Mouse (Mus musculus): Measurements from ENCODE around the gene Pik3r4. TPM values are rescaled to one million over a fixed set of nuclear protein-coding genes. Genes with fewer than 3 reads are reported as not detected.

The Pik3r4 gene
- polyA plus RNA-seq, 1 experiment from 2014 or later = 18.0 TPM

- H3K36me3 ChIP-seq (ENCODE audit: poor library complexity, severe bottlenecking) = peaks cover 72% of the 10 kb centered on the region
- WGBS = 93% methylated on average over 4 of the region's 4 CpGs
- H3K9me3 ChIP-seq (replicated peaks) = no peaks in the 10 kb centered on the region
- no peaks in the 10 kb centered on the region for H3K27me3 ChIP-seq
- no peak overlapping the region for H3K9ac ChIP-seq
- H3K4me1 ChIP-seq = no peaks in the 10 kb centered on the region
- H3K27ac ChIP-seq = no peak overlapping the region
- no peak overlapping the region for H3K4me2 ChIP-seq
- no peak for ATAC-seq
- no peak overlapping the region for H3K4me3 ChIP-seq
Observed at GRCm38 (mm10) chr9:105670916-105671315, 28.1 kb downstream of the Pik3r4 start.

DNA sequence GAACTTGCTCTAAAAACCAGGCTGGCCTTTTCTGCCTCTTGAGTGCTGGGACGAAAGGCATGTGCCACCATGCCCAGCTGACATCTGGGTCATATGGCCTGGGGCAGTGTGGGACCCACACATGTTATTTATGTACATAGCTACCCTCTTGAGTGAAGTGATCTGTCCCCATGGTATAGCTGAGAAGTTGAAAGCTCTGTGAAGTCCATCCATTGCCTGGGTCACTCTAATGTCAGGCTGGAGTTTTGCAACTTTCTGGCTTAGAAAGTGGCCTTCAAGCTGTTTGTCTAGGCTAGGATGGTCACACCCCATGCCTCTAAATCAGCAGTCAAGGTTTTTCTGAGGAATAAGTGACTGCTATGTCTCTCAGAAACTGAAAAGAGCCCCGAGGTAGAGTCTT is 29.3 kb downstream of the Pik3r4 start:
- 96% methylated on average over 2 of the region's 2 CpGs for WGBS
- ATAC-seq = no peak
- Histone ChIP-seq H3K9me3 (replicated peaks) (no peaks in the 10 kb centered on the region), H3K36me3 (ENCODE audit: poor library complexity, severe bottlenecking) (peaks cover 77% of the 10 kb centered on the region), H3K27me3 (no peaks in the 10 kb centered on the region), H3K4me2 (no peak overlapping the region), H3K27ac (no peak overlapping the region), H3K4me1 (no peaks in the 10 kb centered on the region), H3K9ac (no peak overlapping the region), H3K4me3 (no peak overlapping the region)

DNA sequence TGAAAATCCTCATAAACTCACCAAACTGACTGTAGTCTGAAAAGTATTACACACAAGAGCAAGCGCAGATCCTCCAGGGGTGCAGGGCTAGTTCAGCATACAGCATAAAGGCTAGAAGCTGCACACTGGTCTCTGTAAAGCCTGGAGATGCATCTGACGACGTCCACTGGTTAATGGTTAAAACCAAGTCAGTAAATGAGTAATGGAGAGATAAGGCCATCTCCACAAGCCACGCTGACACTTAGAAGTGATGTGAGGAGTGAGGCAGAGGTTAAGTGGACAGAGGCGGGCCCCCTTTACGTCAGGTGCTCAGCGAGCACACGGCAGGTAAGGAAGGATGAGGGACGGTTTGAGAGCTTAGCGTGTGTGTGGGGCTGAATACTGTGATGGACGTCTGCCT is 33.2 kb downstream of the Pik3r4 start:
- peaks cover 4% of the 10 kb centered on the region; the same call in 1 of the 2 replicates for H3K4me1 ChIP-seq
- H3K27ac ChIP-seq = no peak overlapping the region
- no peaks in the 10 kb centered on the region for H3K27me3 ChIP-seq
- H3K9me3 ChIP-seq (replicated peaks) = no peaks in the 10 kb centered on the region
- no peak overlapping the region for H3K9ac ChIP-seq
- peaks cover 58% of the 10 kb centered on the region for H3K36me3 ChIP-seq (ENCODE audit: poor library complexity, severe bottlenecking)
- no peak for ATAC-seq
- no peak overlapping the region for H3K4me2 ChIP-seq
- 93% methylated on average over 11 of the region's 11 CpGs for WGBS
- H3K4me3 ChIP-seq = no peak overlapping the region

- Histone ChIP-seq H3K9me3 (replicated peaks) (no peaks in the 10 kb centered on the region), H3K4me1 (peaks cover 7% of the 10 kb centered on the region; the same call in 1 of the 2 replicates), H3K4me2 (no peak overlapping the region), H3K27me3 (no peaks in the 10 kb centered on the region), H3K9ac (no peak overlapping the region), H3K27ac (peak overlapping the region; percentile 70), H3K36me3 (ENCODE audit: poor library complexity, severe bottlenecking) (peaks cover 59% of the 10 kb centered on the region), H3K4me3 (no peak overlapping the region)
- ATAC-seq = peak; percentile 94
- 55% methylated on average over 7 of the region's 7 CpGs for WGBS
Observed at GRCm38 (mm10) chr9:105681386-105681785, 38.6 kb downstream of the Pik3r4 start.

DNA sequence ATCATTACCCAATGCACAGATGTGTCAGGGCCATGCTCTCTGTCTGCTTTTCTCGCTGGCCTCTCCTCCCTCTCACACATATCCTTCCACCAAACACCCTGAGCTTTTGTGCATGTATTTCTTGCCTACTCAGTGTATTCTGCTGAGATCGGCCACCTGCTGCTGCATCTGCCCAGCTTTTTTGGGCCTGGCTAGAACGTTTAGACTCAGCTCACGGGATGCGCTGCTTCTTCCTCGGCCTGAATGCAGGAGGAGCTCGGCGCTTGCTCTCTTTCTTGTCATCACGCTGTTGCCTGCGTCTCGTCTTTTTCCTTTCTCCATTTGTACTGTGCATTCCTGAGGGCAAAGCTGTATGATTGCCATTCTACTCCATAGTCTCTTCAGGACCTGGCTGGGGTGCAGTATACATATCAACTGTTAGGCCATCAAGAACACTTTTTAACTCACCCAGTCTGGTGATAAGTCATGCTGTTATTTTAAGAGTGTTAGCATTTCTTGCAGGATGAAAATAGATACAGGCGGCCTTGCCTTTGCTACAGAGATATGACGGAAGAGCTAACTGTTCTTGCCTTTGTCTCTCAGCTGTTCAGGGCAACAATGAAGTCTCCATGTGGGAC is 41.9 kb downstream of the Pik3r4 start:
- Histone ChIP-seq H3K27me3 (no peaks in the 10 kb centered on the region), H3K4me3 (no peak overlapping the region), H3K4me1 (peaks cover 9% of the 10 kb centered on the region; the same call in 1 of the 2 replicates), H3K27ac (no peak overlapping the region), H3K9ac (no peak overlapping the region), H3K9me3 (replicated peaks) (no peaks in the 10 kb centered on the region), H3K4me2 (no peak overlapping the region), H3K36me3 (ENCODE audit: poor library complexity, severe bottlenecking) (peaks cover 64% of the 10 kb centered on the region)
- 90% methylated on average over 13 of the region's 13 CpGs for WGBS
- no peak for ATAC-seq

- no peaks in the 10 kb centered on the region for H3K27me3 ChIP-seq
- H3K4me3 ChIP-seq = no peak overlapping the region
- no peak overlapping the region for H3K27ac ChIP-seq
- no peak overlapping the region for H3K4me2 ChIP-seq
- H3K9me3 ChIP-seq (replicated peaks) = no peaks in the 10 kb centered on the region
- no peak for ATAC-seq
- 3% methylated on average over 7 of the region's 7 CpGs for WGBS
- 0 out of 2 replicates have a peak, but pooled peaks cover 2% of the 10 kb centered on the region for H3K4me1 ChIP-seq
- H3K36me3 ChIP-seq (ENCODE audit: poor library complexity, severe bottlenecking) = peaks cover 42% of the 10 kb centered on the region
- no peak overlapping the region for H3K9ac ChIP-seq
Observed at GRCm38 (mm10) chr9:105689485-105689884, 46.7 kb downstream of the Pik3r4 start.

DNA sequence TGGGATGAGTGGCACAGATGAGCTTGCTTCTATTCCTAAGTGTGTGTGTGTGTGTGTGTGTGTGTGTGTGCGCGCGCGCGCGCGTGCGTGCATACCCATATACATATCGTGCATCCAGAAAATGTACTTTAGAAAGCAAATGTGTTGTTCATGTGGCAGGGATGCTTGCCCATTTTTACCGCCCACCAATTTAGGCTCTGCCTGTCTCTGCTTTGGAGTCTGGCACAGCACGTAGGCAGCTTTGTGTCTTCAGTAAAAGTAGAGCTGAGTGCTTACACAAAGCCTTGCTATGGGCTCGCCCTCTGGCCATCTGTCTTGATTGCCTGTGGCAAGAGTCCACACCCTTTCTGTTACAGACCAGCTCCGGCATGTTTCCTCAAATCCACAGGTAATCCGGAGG is 49.7 kb downstream of the Pik3r4 start:
- ATAC-seq = no peak
- H3K27ac ChIP-seq = no peak overlapping the region
- 90% methylated on average over 14 of the region's 14 CpGs for whole genome bisulfite sequencing
- no peaks in the 10 kb centered on the region for H3K9me3 ChIP-seq (replicated peaks)
- no peak overlapping the region for H3K4me3 ChIP-seq
- no peaks in the 10 kb centered on the region for H3K27me3 ChIP-seq
- peaks cover 17% of the 10 kb centered on the region for H3K36me3 ChIP-seq (ENCODE audit: poor library complexity, severe bottlenecking)
- H3K4me1 ChIP-seq = 0 out of 2 replicates have a peak, but pooled peaks cover 2% of the 10 kb centered on the region
- no peak overlapping the region for H3K9ac ChIP-seq
- H3K4me2 ChIP-seq = no peak overlapping the region

- H3K4me1 ChIP-seq = 0 out of 2 replicates have a peak, but pooled peaks cover 2% of the 10 kb centered on the region
- no peak overlapping the region for H3K9ac ChIP-seq
- H3K36me3 ChIP-seq (ENCODE audit: poor library complexity, severe bottlenecking) = peaks cover 12% of the 10 kb centered on the region
- no peak overlapping the region for H3K4me2 ChIP-seq
- no peaks in the 10 kb centered on the region for H3K9me3 ChIP-seq (replicated peaks)
- ATAC-seq = no peak
- no peaks in the 10 kb centered on the region for H3K27me3 ChIP-seq
- H3K27ac ChIP-seq = no peak overlapping the region; the same call in 1 of the 2 replicates
- H3K4me3 ChIP-seq = no peak overlapping the region
- 81% methylated on average over 9 of the region's 9 CpGs for WGBS
Observed at GRCm38 (mm10) chr9:105693056-105693455, 50.3 kb downstream of the Pik3r4 start.

- Histone ChIP-seq H3K4me3 (no peak overlapping the region), H3K4me2 (no peak overlapping the region), H3K27ac (no peak overlapping the region; the same call in 1 of the 2 replicates), H3K27me3 (no peaks in the 10 kb centered on the region), H3K4me1 (0 out of 2 replicates have a peak, but pooled peaks cover 2% of the 10 kb centered on the region), H3K9me3 (replicated peaks) (no peaks in the 10 kb centered on the region), H3K9ac (no peak overlapping the region), H3K36me3 (ENCODE audit: poor library complexity, severe bottlenecking) (peaks cover 5% of the 10 kb centered on the region)
- WGBS = 4% methylated on average over 5 of the region's 5 CpGs
- peak; percentile 53; the same call in 1 of the 2 replicates for ATAC-seq
Observed at GRCm38 (mm10) chr9:105693854-105694253, 51.1 kb downstream of the Pik3r4 start.

- no peak overlapping the region for H3K4me3 ChIP-seq
- no peaks in the 10 kb centered on the region for H3K27me3 ChIP-seq
- no peak overlapping the region for H3K27ac ChIP-seq
- no peaks in the 10 kb centered on the region for H3K36me3 ChIP-seq (ENCODE audit: poor library complexity, severe bottlenecking)
- WGBS = 82% methylated on average over 7 of the region's 7 CpGs
- no peaks in the 10 kb centered on the region for H3K9me3 ChIP-seq (replicated peaks)
- no peak overlapping the region for H3K4me2 ChIP-seq
- H3K4me1 ChIP-seq = no peaks in the 10 kb centered on the region
- no peak overlapping the region for H3K9ac ChIP-seq
- ATAC-seq = no peak
Observed at GRCm38 (mm10) chr9:105696818-105697564, 54.2 kb downstream of the Pik3r4 start.

GRCm38 (mm10) chr9:105697764-105698396 is 55.1 kb downstream of the Pik3r4 start:
- H3K4me2 ChIP-seq = no peak overlapping the region
- no peak overlapping the region for H3K4me3 ChIP-seq
- no peaks in the 10 kb centered on the region for H3K27me3 ChIP-seq
- H3K9me3 ChIP-seq (replicated peaks) = no peaks in the 10 kb centered on the region
- no peak overlapping the region for H3K27ac ChIP-seq
- H3K36me3 ChIP-seq (ENCODE audit: poor library complexity, severe bottlenecking) = no peaks in the 10 kb centered on the region
- 81% methylated on average over 9 of the region's 9 CpGs for WGBS
- H3K9ac ChIP-seq = no peak overlapping the region
- H3K4me1 ChIP-seq = no peaks in the 10 kb centered on the region
- ATAC-seq = no peak

DNA sequence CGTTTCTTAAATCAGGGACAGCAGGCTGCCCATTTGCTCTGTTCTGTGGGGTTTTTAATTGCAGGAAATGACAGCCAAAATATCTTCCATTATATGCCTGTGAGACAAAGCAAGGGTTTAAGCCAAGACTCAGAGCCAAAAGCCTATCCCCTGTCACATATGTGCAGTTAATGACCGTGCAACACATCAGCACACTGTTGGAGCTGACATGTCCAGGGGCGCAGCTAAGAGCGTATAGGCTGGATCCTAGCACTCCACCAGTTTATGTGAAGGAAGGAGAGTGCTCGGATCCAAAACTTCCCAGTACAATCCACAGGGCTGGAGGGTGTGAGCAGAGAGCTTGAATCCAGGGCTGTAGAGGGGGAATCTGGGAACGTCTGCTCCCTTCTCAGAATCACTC is 57.9 kb downstream of the Pik3r4 start:
- H3K4me1 ChIP-seq = no peaks in the 10 kb centered on the region
- no peak overlapping the region for H3K4me2 ChIP-seq
- no peaks in the 10 kb centered on the region for H3K36me3 ChIP-seq (ENCODE audit: poor library complexity, severe bottlenecking)
- no peaks in the 10 kb centered on the region for H3K9me3 ChIP-seq (replicated peaks)
- H3K9ac ChIP-seq = no peak overlapping the region
- H3K27me3 ChIP-seq = no peaks in the 10 kb centered on the region
- no peak overlapping the region for H3K4me3 ChIP-seq
- no peak overlapping the region for H3K27ac ChIP-seq
- 85% methylated on average over 6 of the region's 6 CpGs for WGBS
- no peak for ATAC-seq

Data from forebrain, embryonic 13.5 days (tissue).